In the genomic region with DNA sequence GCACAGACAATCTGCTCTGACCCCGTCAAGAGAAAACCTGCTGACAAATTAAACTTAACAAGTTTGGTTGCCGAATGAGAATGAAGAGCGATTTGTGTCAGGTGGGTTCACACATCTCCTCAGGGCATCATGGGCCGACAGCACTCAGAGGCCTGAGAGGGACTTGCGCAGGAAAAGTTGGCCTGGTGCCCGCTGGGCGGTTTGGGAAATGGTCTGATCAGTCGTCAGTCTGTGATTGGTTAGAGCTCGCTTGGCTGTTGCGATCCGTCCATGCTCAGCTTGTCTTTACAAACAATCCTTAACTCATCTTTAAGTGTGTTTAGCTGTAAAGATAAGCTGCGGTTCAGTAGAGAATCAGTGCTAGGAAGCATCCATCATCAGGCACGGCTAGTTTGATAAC, we compare ENCODE assay signal across 13 mouse cellular contexts. TPM values are rescaled to one million over a fixed set of nuclear protein-coding genes. Genes with fewer than 3 reads are reported as not detected.
DNase-seq lines count a peak whose midpoint lies in the region; ATAC-seq and TF ChIP-seq lines count a peak whose summit lies in the region.
"Had no signal": no experiment of that assay in that cellular context is flagged by ENCODE, and none has a peak within 500 bp of the region (broad histone marks: within the 10 kb centered on the region; RNA-seq: fewer than 3 reads in every experiment).

No protein-coding gene starts in this region.

- intact Hi-C loops in gastrocnemius, postnatal 14 days (cut with DNase I; ENCODE audit: low total_unique reads), result no loop called here

- no peak for TF ChIP-seq POLR2A in brain, embryonic 14.5 days (IDR thresholded peaks at IDR 0.05; ENCODE audit: borderline replicate concordance, extremely low read depth, insufficient read depth, insufficient read length, poor library complexity, severe bottlenecking)

- WGBS in intestine, embryonic 14.5 days, result 47% methylated on average over 13 of the region's 13 CpGs
- WGBS in intestine, postnatal 0 days, result 51% methylated on average over 13 of the region's 13 CpGs
- 36% methylated on average over 13 of the region's 13 CpGs for WGBS in heart, embryonic 15.5 days
- 90% methylated on average over 13 of the region's 13 CpGs for WGBS in midbrain, embryonic 10.5 days

- no peak overlapping the region for H3K4me3 ChIP-seq in intestine, embryonic 14.5 days (ENCODE audit: low read depth, low read length)
- H3K4me3 ChIP-seq in intestine, postnatal 0 days (ENCODE audit: low read depth, low read length), result no peak overlapping the region
- peak overlapping the region; percentile 21 for H3K4me3 ChIP-seq in heart, embryonic 15.5 days
- H3K4me3 ChIP-seq in midbrain, embryonic 10.5 days, result no peak overlapping the region

- no peak overlapping the region for H3K27ac ChIP-seq in intestine, embryonic 14.5 days (ENCODE audit: low read depth)
- no peak overlapping the region for H3K27ac ChIP-seq in intestine, postnatal 0 days (ENCODE audit: low read depth, low read length)
- no peak overlapping the region for H3K27ac ChIP-seq in heart, embryonic 15.5 days
- no peak overlapping the region for H3K27ac ChIP-seq in midbrain, embryonic 10.5 days (replicated peaks)

- H3K4me2 ChIP-seq in intestine, embryonic 14.5 days (ENCODE audit: low read length), result no peak overlapping the region
- no peak overlapping the region for H3K4me2 ChIP-seq in intestine, postnatal 0 days (replicated peaks; ENCODE audit: low read depth)
- peak overlapping the region; percentile 52 for H3K4me2 ChIP-seq in heart, embryonic 15.5 days

- peak; percentile 61 for DNase-seq in intestine, embryonic 14.5 days (ENCODE audit: low spot score)
- DNase-seq in brain, embryonic 14.5 days (ENCODE audit: low read depth), result peak; percentile 56
- peak; percentile 63 for DNase-seq in lung, postnatal 10 days
- DNase-seq in midbrain, embryonic 10.5 days (ENCODE audit: low spot score), result no peak
- DNase-seq in gastrocnemius, postnatal 14 days, result no peak
- no peak for DNase-seq in adrenal gland, postnatal 36 days
- DNase-seq: cerebellum, adult 9-10 months had no signal

- no peaks in the 10 kb centered on the region for H3K36me3 ChIP-seq in intestine, embryonic 14.5 days (ENCODE audit: control insufficient read depth, insufficient read depth, low read length)
- no peaks in the 10 kb centered on the region for H3K36me3 ChIP-seq in intestine, postnatal 0 days (ENCODE audit: control insufficient read depth, insufficient read depth)
- H3K36me3 ChIP-seq in heart, embryonic 15.5 days, result no peaks in the 10 kb centered on the region
- no peaks in the 10 kb centered on the region for H3K36me3 ChIP-seq in midbrain, embryonic 10.5 days

- no peak for TF ChIP-seq CTCF in intestine, postnatal 0 days (IDR thresholded peaks at IDR 0.05; ENCODE audit: low read depth)
- TF ChIP-seq CTCF in brain, embryonic 14.5 days (IDR thresholded peaks at IDR 0.05; ENCODE audit: borderline replicate concordance, extremely low read depth, insufficient read depth, insufficient read length), result no peak

- no peaks in the 10 kb centered on the region for H3K9me3 ChIP-seq in intestine, embryonic 14.5 days (ENCODE audit: control insufficient read depth, low read length)
- H3K9me3 ChIP-seq in intestine, postnatal 0 days (ENCODE audit: control insufficient read depth), result no peaks in the 10 kb centered on the region
- no peaks in the 10 kb centered on the region for H3K9me3 ChIP-seq in heart, embryonic 15.5 days (replicated peaks)
- H3K9me3 ChIP-seq in midbrain, embryonic 10.5 days (replicated peaks), result no peaks in the 10 kb centered on the region

- H3K9ac ChIP-seq in intestine, embryonic 14.5 days (ENCODE audit: low read length), result no peak overlapping the region
- no peak overlapping the region for H3K9ac ChIP-seq in intestine, postnatal 0 days (ENCODE audit: low read depth, low read length)
- no peak overlapping the region for H3K9ac ChIP-seq in heart, embryonic 15.5 days

- ATAC-seq in intestine, embryonic 14.5 days (replicated peaks; ENCODE audit: low FRiP score, low TSS enrichment, low read depth), result no peak
- no peak for ATAC-seq in intestine, postnatal 0 days
- ATAC-seq in heart, embryonic 15.5 days (replicated peaks; ENCODE audit: insufficient number of reproducible peaks, insufficient read depth, low FRiP score, low read depth), result no peak

- no peaks in the 10 kb centered on the region for H3K27me3 ChIP-seq in intestine, embryonic 14.5 days (replicated peaks; ENCODE audit: control insufficient read depth, insufficient read depth, low read length)
- no peaks in the 10 kb centered on the region for H3K27me3 ChIP-seq in intestine, postnatal 0 days (replicated peaks; ENCODE audit: control insufficient read depth, insufficient read depth, low read length)
- H3K27me3 ChIP-seq in heart, embryonic 15.5 days, result no peaks in the 10 kb centered on the region
- H3K27me3 ChIP-seq in midbrain, embryonic 10.5 days (ENCODE audit: low read depth, poor library complexity, severe bottlenecking), result no peaks in the 10 kb centered on the region
- H3K27me3 ChIP-seq: CH12.LX had no signal

- no peaks in the 10 kb centered on the region for H3K4me1 ChIP-seq in intestine, embryonic 14.5 days (replicated peaks; ENCODE audit: control insufficient read depth, insufficient read depth, low read length)
- H3K4me1 ChIP-seq in intestine, postnatal 0 days (replicated peaks; ENCODE audit: control insufficient read depth, insufficient read depth, low read length), result no peaks in the 10 kb centered on the region
- H3K4me1 ChIP-seq in heart, embryonic 15.5 days (replicated peaks), result peaks cover 7% of the 10 kb centered on the region; the same call in 1 of the 2 replicates
- no peaks in the 10 kb centered on the region for H3K4me1 ChIP-seq in midbrain, embryonic 10.5 days

RNA-seq across cellular contexts. Expression of a gene that starts 47.8 kb away (rescaled TPM):
- polyA plus RNA-seq in intestine, embryonic 14.5 days (2014; fragmentation: Nextera tagmentation; extraction: Ambion mirVana), result not detected in 2 replicates
- not detected in 2 replicates for polyA plus RNA-seq in intestine, postnatal 0 days (2015; fragmentation: Nextera tagmentation; extraction: Ambion mirVana)
- 3.7 and 7.2 TPM in 2 replicates for polyA plus RNA-seq in brain, embryonic 14.5 days (2012; rRNA removed)
- not detected in 2 replicates for polyA plus RNA-seq in heart, embryonic 15.5 days (2015; fragmentation: Nextera tagmentation; extraction: Ambion mirVana)
- 32.2 and 64.1 TPM in 2 replicates for polyA plus RNA-seq in midbrain, embryonic 10.5 days (2016; fragmentation: Nextera tagmentation; extraction: Ambion mirVana)
- total RNA-seq in gastrocnemius, postnatal 14 days (2021), result under 1 TPM; 0.72 to 0.93 TPM
- total RNA-seq in adrenal gland, postnatal 36 days (2021), result not detected
- total RNA-seq: CH12.LX; left cerebral cortex, postnatal 14 days; megakaryocyte, adult 5-6 weeks had no signal
- polyA plus RNA-seq: large intestine, adult 2 months had no signal

Comparison
In these comparisons a context has a peak if more than half of its experiments do, and no peak if none do; other contexts are left out.
1. DNase-seq: peak in intestine, embryonic 14.5 days (single experiment), brain, embryonic 14.5 days (single experiment) and lung, postnatal 10 days (single experiment); none in midbrain, embryonic 10.5 days (single experiment), gastrocnemius, postnatal 14 days (single experiment) and adrenal gland, postnatal 36 days (0 of 2).